Mouse (Mus musculus) liver, embryonic 15.5 days (tissue): ENCODE measurements around the gene Cyp1a2. TPM values are rescaled to one million over a fixed set of nuclear protein-coding genes. Genes with fewer than 3 reads are reported as not detected.
"Not testable (repeated sequence)": the region's sequence is repeated elsewhere in the genome, so short reads cannot be mapped to it uniquely, and the experiment has no call there.

Experiments used
- ATAC-seq: fragments of 200-750 bp; cut with Nextera tagmentation; 2 replicates; pipeline ENCODE4 v1.8.0; 2017; ENCODE audit warnings: moderate number of reproducible peaks, mild to moderate bottlenecking, moderate library complexity; ENCODE audit not compliant: insufficient read depth
- H3K27ac ChIP-seq: fragments of 300-500 bp; sonication (generic); replicated peaks from 2 replicates; pipeline ENCODE4 v1.5.1; 2015; ENCODE audit warnings: mild to moderate bottlenecking, inconsistent platforms
- H3K27me3 ChIP-seq: fragments of 300-500 bp; sonication (generic); 2 replicates; pipeline ENCODE4 v1.6.1; 2015; ENCODE audit warnings: mild to moderate bottlenecking, inconsistent platforms
- H3K36me3 ChIP-seq: fragments of 300-500 bp; sonication (generic); replicated peaks from 2 replicates; pipeline ENCODE4 v1.6.1; 2015; ENCODE audit warnings: moderate library complexity, mild to moderate bottlenecking, inconsistent platforms
- H3K4me1 ChIP-seq: fragments of 300-500 bp; sonication (generic); replicated peaks from 2 replicates; pipeline ENCODE4 v1.6.1; 2015; ENCODE audit warnings: inconsistent platforms
- H3K4me2 ChIP-seq: fragments of 300-500 bp; sonication (generic); 2 replicates; pipeline ENCODE4 v1.6.1; 2015; ENCODE audit warnings: moderate library complexity, mild to moderate bottlenecking, inconsistent platforms
- H3K4me3 ChIP-seq: fragments of 300-500 bp; sonication (generic); replicated peaks from 2 replicates; pipeline ENCODE4 v1.5.1; 2015; ENCODE audit warnings: mild to moderate bottlenecking, inconsistent platforms
- H3K9ac ChIP-seq: fragments of 300-500 bp; sonication (generic); 2 replicates; pipeline ENCODE4 v1.6.1; 2015; ENCODE audit warnings: moderate library complexity, mild to moderate bottlenecking, inconsistent platforms
- H3K9me3 ChIP-seq: fragments of 300-500 bp; sonication (generic); replicated peaks from 2 replicates; pipeline ENCODE4 v1.6.1; 2016; ENCODE audit warnings: inconsistent platforms
- WGBS: fragments of 180-500 bp; shearing (Covaris S2); methylation state at CpG from one replicate; pipeline ENCODE4 v1.1.7; 2015; ENCODE audit warnings: mixed read lengths; ENCODE audit not compliant: insufficient replicate concordance; 5-methylcytosine and 5-hydroxymethylcytosine counted together
- polyA plus RNA-seq: library from polyadenylated mRNA; unstranded; fragments of >200 nt; fragmentation: Nextera tagmentation; extraction: Ambion mirVana; gene quantifications from 2 replicates; pipeline ENCODE4 v1.2.1, GENCODE M21; 2015

The Cyp1a2 gene
- 0.14 and 0.15 TPM in 2 replicates for polyA plus RNA-seq

DNA sequence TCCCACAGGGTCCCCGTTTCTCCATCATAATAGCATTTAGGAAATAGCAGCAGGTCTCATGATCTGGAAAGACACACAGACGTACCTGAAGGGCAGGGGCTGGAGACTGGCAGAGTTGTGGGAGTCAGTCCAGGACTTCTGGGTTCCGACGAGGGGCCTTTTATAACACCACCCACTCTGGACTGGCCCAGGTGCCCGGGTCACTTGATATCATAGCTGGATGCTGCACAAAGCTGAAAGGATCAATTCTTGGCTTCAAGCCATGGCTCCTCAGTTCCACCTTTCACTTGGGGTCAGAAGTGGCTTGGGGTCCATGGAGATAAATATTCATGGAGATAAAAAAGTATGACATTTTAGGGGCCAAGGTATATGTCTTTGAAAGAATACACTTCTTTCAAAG is at the start of gene Cyp1a2:
Cyp1a2 (minus strand) TSS at position 184 of the 400 bp plus-strand sequence.
- no peak within 1 kb of the TSS for H3K9ac ChIP-seq
- WGBS, result 49% methylated on average over 5 of the region's 5 CpGs

DNA sequence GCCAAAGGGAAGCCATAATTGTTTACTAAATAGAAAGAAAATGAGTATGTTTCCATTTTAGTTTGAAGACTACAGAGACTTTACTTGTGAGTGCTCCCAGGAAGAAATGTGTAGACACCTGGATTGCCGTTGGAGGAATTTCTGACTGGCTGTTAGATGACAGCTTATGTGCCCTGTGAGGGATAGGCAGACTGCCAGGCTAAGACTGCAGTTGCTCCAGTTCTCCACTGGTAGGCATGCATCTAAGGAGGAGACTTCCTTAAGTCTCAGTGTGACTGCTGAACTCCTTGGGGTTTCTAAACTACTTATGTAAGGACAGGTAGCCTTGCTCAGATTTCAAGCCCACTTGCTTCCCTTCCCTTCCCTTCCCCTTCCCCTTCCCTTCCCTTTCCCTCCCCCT is 44.8 kb upstream of the Cyp1a2 start:
- no peaks in the 10 kb centered on the region for H3K9me3 ChIP-seq
- ATAC-seq, result no peak
- H3K4me1 ChIP-seq, result peaks cover 16% of the 10 kb centered on the region
- H3K27me3 ChIP-seq, result no peaks in the 10 kb centered on the region
- no peak overlapping the region for H3K4me2 ChIP-seq
- H3K4me3 ChIP-seq, result no peak overlapping the region
- H3K36me3 ChIP-seq, result peaks cover 49% of the 10 kb centered on the region
- H3K9ac ChIP-seq, result no peak overlapping the region
- 85% methylated on average over 1 of the region's 1 CpGs for WGBS
- H3K27ac ChIP-seq, result no peak overlapping the region

More for the DNA sequence above, at the start of gene Cyp1a2:
- H3K4me1 ChIP-seq, result no peaks in the 10 kb centered on the region
- H3K4me3 ChIP-seq, result no peak within 1 kb of the TSS
- H3K9me3 ChIP-seq, result no peaks in the 10 kb centered on the region
- no peaks in the 10 kb centered on the region for H3K36me3 ChIP-seq
- H3K27ac ChIP-seq, result no peak within 1 kb of the TSS
- no peak for ATAC-seq
- H3K27me3 ChIP-seq, result no peaks in the 10 kb centered on the region; the same call in 1 of the 2 replicates
- H3K4me2 ChIP-seq, result no peak within 1 kb of the TSS

DNA sequence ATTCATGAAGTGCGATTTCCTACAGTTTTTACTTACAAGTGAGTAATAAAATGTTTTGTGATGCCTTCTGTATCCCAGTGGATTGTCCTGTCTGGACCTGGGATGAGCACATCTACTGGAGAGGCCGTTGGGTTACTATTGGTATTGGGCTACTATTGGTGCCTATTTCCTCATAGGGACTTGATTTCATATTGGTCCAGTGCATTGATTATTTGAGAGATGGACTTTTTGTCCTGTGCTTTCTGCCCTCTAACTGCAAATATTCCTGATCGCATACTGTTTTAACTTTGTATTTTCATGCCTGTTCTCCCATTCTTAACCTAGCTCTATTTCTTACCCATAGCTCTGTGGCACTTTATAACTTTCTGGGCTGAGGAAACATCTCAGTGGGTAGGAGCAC is 41.2 kb upstream of the Cyp1a2 start:
- Histone ChIP-seq H3K4me3 (no peak overlapping the region), H3K36me3 (peaks cover 50% of the 10 kb centered on the region), H3K27ac (no peak overlapping the region), H3K4me2 (no peak overlapping the region), H3K27me3 (no peaks in the 10 kb centered on the region), H3K9me3 (no peaks in the 10 kb centered on the region), H3K9ac (no peak overlapping the region), H3K4me1 (peaks cover 24% of the 10 kb centered on the region)
- no peak for ATAC-seq
- WGBS, result 81% methylated on average over 3 of the region's 3 CpGs

DNA sequence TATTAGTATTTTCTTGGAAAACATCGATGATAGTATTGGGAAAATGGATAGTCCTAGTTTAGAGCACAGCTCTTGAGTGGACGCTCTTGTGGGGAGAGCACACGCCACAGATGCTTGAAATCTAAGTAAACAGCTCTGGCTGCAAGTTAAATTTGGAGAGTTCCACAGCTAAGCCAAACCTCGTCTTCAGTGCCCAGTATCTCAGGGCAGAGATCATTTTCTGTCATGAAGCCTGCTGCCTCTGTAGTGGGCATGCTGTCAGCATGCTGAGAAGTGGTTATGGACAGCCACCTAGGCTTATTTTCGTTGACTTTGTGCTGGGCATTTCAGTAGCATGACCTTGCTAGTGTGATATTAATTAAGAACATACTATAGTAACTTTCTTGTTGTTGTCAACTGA is 40.3 kb upstream of the Cyp1a2 start:
- no peak for ATAC-seq
- Histone ChIP-seq H3K4me3 (no peak overlapping the region), H3K4me1 (peaks cover 24% of the 10 kb centered on the region), H3K36me3 (peaks cover 50% of the 10 kb centered on the region), H3K9me3 (no peaks in the 10 kb centered on the region), H3K27ac (peak overlapping the region; percentile 75), H3K4me2 (no peak overlapping the region), H3K9ac (no peak overlapping the region), H3K27me3 (no peaks in the 10 kb centered on the region)
- 76% methylated on average over 5 of the region's 5 CpGs for WGBS

DNA sequence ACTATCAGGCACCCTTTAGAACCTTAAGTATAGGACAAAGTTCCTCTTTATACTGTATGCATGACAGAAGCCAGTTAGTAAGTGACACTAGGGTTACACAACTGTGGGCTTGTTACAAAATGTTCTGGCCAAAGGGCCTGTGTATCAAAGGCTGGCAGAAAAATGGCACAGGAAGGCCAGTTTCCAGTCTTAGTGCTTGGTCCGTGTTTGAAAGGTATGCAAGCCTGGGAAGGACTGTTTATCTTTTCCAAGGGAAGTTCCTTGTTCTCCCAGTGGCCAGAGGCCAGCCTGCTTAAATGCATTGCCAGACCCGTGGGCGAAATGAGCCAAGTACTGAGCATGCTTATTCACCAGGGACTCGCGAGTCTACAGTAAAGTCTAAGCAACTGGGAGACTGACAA is 39.8 kb upstream of the Cyp1a2 start:
- H3K9ac ChIP-seq, result no peak overlapping the region
- peaks cover 53% of the 10 kb centered on the region for H3K36me3 ChIP-seq
- no peak overlapping the region for H3K4me2 ChIP-seq
- peaks cover 24% of the 10 kb centered on the region for H3K4me1 ChIP-seq
- peak overlapping the region; percentile 75 for H3K27ac ChIP-seq
- ATAC-seq, result peak; percentile 72
- no peaks in the 10 kb centered on the region for H3K9me3 ChIP-seq
- 47% methylated on average over 5 of the region's 5 CpGs for WGBS
- H3K4me3 ChIP-seq, result no peak overlapping the region
- no peaks in the 10 kb centered on the region for H3K27me3 ChIP-seq

DNA sequence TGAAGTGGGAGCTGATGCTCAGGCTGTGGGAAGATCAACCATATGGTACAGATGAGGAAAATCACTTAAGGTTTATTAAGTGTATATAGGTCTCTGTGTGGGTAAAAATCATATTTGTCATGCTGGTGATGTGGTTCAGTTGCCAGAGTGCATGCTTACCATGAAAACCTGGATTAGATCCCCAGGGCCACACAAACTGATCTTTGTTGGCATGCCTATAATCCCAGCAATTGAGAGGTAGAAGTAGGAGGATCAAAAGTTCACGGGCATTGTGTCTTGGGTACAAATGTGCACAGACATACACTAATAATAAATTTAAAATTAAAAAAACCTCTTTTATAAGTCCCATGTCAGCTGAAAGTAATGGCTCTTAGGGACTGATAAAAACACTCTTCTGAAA is 38.9 kb upstream of the Cyp1a2 start:
- H3K27ac ChIP-seq, result peak overlapping the region; percentile 75; the same call in 1 of the 2 replicates
- H3K9me3 ChIP-seq, result no peaks in the 10 kb centered on the region
- peaks cover 24% of the 10 kb centered on the region for H3K4me1 ChIP-seq
- no peak overlapping the region for H3K9ac ChIP-seq
- no peak for ATAC-seq
- H3K4me2 ChIP-seq, result no peak overlapping the region
- WGBS, result 66% methylated on average over 1 of the region's 1 CpGs
- H3K36me3 ChIP-seq, result peaks cover 52% of the 10 kb centered on the region
- no peaks in the 10 kb centered on the region for H3K27me3 ChIP-seq
- no peak overlapping the region for H3K4me3 ChIP-seq

DNA sequence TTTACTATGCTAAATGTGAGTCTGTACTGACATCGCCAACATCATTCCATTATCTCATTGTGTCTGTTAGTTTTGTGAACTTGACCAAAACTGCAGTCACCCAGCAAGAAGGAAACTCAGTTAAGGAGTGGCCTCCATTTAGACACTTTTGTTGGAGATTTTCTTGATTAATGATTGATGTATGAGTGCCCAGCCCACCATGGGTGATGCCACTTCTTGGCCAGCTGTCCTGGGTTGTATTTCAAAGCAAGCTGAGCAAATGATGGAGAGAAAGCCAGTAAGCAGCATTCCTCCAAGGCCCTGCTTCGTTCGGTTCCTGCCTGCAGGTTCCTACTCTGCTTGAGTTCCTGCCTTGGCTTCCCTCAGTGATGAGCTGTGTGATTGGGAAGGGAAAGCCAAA is 37.2 kb upstream of the Cyp1a2 start:
- H3K27me3 ChIP-seq, result no peaks in the 10 kb centered on the region
- ATAC-seq, result no peak
- H3K27ac ChIP-seq, result no peak overlapping the region
- H3K4me2 ChIP-seq, result no peak overlapping the region
- no peaks in the 10 kb centered on the region for H3K9me3 ChIP-seq
- WGBS, result 86% methylated on average over 3 of the region's 3 CpGs
- H3K36me3 ChIP-seq, result peaks cover 48% of the 10 kb centered on the region
- H3K9ac ChIP-seq, result no peak overlapping the region
- H3K4me3 ChIP-seq, result no peak overlapping the region
- peaks cover 18% of the 10 kb centered on the region for H3K4me1 ChIP-seq

DNA sequence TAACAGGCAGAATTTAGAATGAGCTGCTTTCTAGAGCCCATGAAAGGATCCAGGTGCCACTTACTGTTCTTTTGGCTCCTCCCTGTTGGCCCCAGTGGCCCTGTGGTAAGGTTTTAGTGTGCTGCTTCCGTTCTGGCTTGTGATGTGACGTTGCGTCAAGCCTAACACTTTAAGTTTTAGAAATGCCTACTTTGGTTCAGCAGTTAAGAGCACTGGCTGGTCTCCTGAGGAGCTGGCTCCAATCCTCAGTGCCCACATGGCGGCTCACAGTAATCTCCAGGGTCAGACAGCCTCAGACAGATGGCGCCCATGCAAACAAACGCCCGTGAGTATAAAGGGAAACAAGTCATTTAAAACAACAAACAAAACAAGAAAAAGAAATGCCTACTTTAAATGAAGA is 34.9 kb upstream of the Cyp1a2 start:
- H3K4me2 ChIP-seq, result no peak overlapping the region
- ATAC-seq, result no peak
- no peak overlapping the region for H3K9ac ChIP-seq
- H3K27ac ChIP-seq, result no peak overlapping the region
- H3K9me3 ChIP-seq, result no peaks in the 10 kb centered on the region
- 89% methylated on average over 7 of the region's 7 CpGs for WGBS
- H3K27me3 ChIP-seq, result no peaks in the 10 kb centered on the region
- no peak overlapping the region for H3K4me3 ChIP-seq
- peaks cover 68% of the 10 kb centered on the region for H3K36me3 ChIP-seq
- H3K4me1 ChIP-seq, result peaks cover 8% of the 10 kb centered on the region

DNA sequence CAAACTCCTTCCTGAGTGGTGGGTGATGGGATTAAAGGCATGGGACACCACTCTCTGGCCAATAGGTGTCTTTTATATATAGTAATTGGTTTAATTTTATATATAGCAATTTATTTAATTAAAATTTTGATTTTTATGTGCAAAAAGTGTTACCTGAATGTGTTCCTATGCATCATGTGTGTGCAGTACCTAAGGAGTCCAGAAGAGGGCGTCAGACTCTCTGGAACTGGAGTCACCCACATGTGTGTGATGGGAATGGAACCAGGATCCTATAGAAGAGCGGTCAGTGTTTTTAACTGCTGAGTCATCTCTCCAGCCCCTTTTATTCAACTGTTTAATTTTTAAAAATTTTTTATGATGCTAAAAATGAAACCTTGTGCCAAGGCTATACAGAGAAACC is 28.7 kb upstream of the Cyp1a2 start:
- peaks cover 24% of the 10 kb centered on the region for H3K4me1 ChIP-seq
- 67% methylated on average over 2 of the region's 2 CpGs for WGBS
- no peak overlapping the region for H3K9ac ChIP-seq
- peaks cover 50% of the 10 kb centered on the region for H3K36me3 ChIP-seq
- 0 out of 2 replicates have a peak, but pooled peaks cover 5% of the 10 kb centered on the region for H3K9me3 ChIP-seq
- H3K27ac ChIP-seq, result no peak overlapping the region
- H3K4me2 ChIP-seq, result no peak overlapping the region
- H3K27me3 ChIP-seq, result no peaks in the 10 kb centered on the region
- H3K4me3 ChIP-seq, result no peak overlapping the region
- ATAC-seq, result no peak

DNA sequence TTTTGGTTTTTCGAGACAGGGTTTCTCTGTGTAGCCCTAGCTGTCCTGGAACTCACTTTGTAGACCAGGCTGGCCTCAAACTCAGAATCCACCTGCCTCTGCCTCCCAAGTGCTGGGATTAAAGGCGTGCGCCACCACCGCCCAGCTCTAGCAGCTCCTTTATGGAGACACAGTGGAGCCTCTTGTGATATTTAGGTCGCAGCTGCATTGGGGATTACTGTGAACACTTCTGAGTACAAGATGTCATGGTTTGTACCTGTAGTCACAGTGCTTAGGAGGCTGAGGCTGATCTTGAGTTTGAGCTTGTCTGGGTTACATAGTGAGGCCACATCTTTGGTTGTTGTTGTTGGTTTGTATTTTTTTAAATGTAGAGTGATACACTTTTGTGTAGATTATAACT is 26.7 kb upstream of the Cyp1a2 start:
- not testable (repeated sequence) for H3K27me3 ChIP-seq, H3K9ac ChIP-seq, H3K27ac ChIP-seq, H3K9me3 ChIP-seq, H3K4me2 ChIP-seq, ATAC-seq, H3K4me3 ChIP-seq
- H3K36me3 ChIP-seq, result peaks cover 34% of the 10 kb centered on the region
- 81% methylated on average over 5 of the region's 5 CpGs for whole genome bisulfite sequencing
- H3K4me1 ChIP-seq, result peaks cover 24% of the 10 kb centered on the region

DNA sequence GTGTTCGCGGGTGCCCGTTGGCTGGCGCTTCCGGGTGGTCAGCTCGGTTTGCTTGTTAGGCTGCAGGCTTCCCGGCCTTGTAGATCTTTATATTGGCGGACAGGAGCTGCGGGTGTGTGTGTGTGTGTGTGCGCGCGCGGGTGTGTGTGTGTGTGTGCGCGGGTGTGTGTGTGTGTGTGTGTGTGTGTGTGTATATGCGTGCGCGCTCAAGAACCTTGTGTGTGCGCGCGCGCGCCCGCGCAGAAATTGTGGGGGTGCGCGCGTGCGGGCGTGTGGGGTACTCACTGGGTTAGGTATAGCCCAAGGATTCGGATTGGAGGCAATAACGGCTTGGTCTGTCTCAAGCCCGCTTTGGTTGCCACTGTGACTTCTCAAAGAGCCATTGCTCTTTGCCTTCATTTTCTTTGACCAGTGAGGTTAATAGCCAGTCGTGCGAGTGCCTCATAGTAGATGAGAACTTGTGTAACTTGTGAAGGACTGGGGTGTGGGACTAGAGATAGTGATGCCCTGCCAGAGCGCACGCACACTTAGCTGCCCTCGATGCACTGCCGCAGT is 25.3 kb upstream of the Cyp1a2 start:
- Histone ChIP-seq H3K36me3 (peaks cover 19% of the 10 kb centered on the region), H3K4me2 (peak overlapping the region; percentile 81), H3K27ac (peak overlapping the region; percentile 80), H3K9ac (peak overlapping the region; percentile 79), H3K4me3 (peak overlapping the region; percentile 82), H3K4me1 (peaks cover 24% of the 10 kb centered on the region), H3K9me3 (0 out of 2 replicates have a peak, but pooled peaks cover 5% of the 10 kb centered on the region), H3K27me3 (no peaks in the 10 kb centered on the region)
- under 1% methylated on average over 39 of the region's 39 CpGs for whole genome bisulfite sequencing
- peak; percentile 79 for ATAC-seq
